Mouse (Mus musculus) B cell, adult 2 months (primary cell): ENCODE measurements around the gene Cort.

ENCODE experiments used
- DNase-seq, 2 experiments: peaks; one replicate each; pipeline ENCODE4 v3.0.0; 2022

Cort gene

GRCm38 (mm10) chr4:149091364-149091763, 35.2 kb downstream of the Cort start:
- no peak for DNase-seq

GRCm38 (mm10) chr4:149085381-149085780, 41.2 kb downstream of the Cort start:
- DNase-seq, result no peak

- DNase-seq, result no peak
Measured at GRCm38 (mm10) chr4:149081528-149081927, 45.0 kb downstream of the Cort start.

- no peak for DNase-seq
Measured at GRCm38 (mm10) chr4:149080111-149080510, 46.5 kb downstream of the Cort start.

GRCm38 (mm10) chr4:149079629-149080028, 46.9 kb downstream of the Cort start:
- DNase-seq, result no peak

- no peak for DNase-seq
Measured at GRCm38 (mm10) chr4:149078261-149078660, 48.3 kb downstream of the Cort start.

GRCm38 (mm10) chr4:149075871-149076575, 50.5 kb downstream of the Cort start:
- DNase-seq, result peak; percentile 74

- no peak for DNase-seq
Measured at GRCm38 (mm10) chr4:149075073-149075472, 51.5 kb downstream of the Cort start.
